In the genomic region with DNA sequence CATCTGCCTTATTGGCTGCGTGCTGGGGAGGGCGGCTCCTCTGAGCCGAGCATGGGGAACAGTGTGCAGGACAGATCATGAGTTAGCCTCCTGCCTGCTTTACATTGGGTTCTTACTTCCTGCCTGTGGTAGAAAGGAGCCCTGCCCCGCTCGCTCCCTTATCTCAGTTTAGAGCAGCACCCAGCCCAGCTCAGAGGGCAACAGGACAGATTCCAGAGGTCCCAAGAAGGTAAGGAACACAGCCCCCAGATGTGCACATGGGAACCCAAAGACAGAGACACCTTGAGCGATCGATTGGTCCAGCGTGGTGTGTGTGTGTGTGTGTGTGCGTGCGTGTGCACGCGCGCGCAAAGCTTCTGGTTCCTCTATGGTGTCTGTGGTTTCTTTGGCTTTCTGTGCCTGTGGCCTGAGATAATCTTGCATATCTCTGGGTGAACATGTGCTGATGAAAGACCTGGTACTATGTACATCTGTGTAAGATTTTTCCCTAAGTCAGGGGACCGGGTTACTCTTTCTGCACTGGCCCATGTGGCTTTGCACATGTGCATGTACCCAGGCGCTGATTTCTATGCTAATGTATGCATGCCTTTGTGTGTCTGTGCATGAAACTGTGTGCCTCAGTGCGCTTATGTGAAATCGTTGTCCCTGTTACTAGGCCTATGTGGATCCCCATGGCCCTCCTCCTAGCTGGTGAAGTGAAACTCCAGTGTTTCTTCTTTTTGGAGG, we compare ENCODE assay signal across 8 mouse cellular contexts. TPM values are rescaled to one million over a fixed set of nuclear protein-coding genes. Genes with fewer than 3 reads are reported as not detected.
A peak's percentile ranks its signal among the peaks of the same experiment; 100 is the strongest.
DNase-seq lines count a peak whose midpoint lies in the region; ATAC-seq and TF ChIP-seq lines count a peak whose summit lies in the region.

No protein-coding gene starts in this region.

- H3K4me2 ChIP-seq in embryonic facial prominence, embryonic 13.5 days, result no peak overlapping the region

- H3K27me3 ChIP-seq in embryonic facial prominence, embryonic 13.5 days, result no peaks in the 10 kb centered on the region
- peaks cover 7% of the 10 kb centered on the region; the same call in 1 of the 2 replicates for H3K27me3 ChIP-seq in limb, embryonic 10.5 days (ENCODE audit: low read depth, poor library complexity, severe bottlenecking)

- H3K4me1 ChIP-seq in embryonic facial prominence, embryonic 13.5 days, result peaks cover 19% of the 10 kb centered on the region
- H3K4me1 ChIP-seq in limb, embryonic 10.5 days, result peaks cover 14% of the 10 kb centered on the region

- WGBS in embryonic facial prominence, embryonic 13.5 days, result 78% methylated on average over 18 of the region's 18 CpGs
- WGBS in limb, embryonic 10.5 days, result 91% methylated on average over 18 of the region's 18 CpGs

- H3K36me3 ChIP-seq in embryonic facial prominence, embryonic 13.5 days, result no peaks in the 10 kb centered on the region
- H3K36me3 ChIP-seq in limb, embryonic 10.5 days, result no peaks in the 10 kb centered on the region

- H3K4me3 ChIP-seq in layer of hippocampus, adult 2 months, result no peak overlapping the region
- no peak overlapping the region for H3K4me3 ChIP-seq in embryonic facial prominence, embryonic 13.5 days
- no peak overlapping the region for H3K4me3 ChIP-seq in limb, embryonic 10.5 days
- no peak overlapping the region for H3K4me3 ChIP-seq in gastrocnemius, adult 2 months

- intact Hi-C loops in gastrocnemius, adult 2 months (cut with DNase I), result no loop called here

- no peak for TF ChIP-seq CTCF in layer of hippocampus, adult 2 months (conservative IDR thresholded peaks at IDR 0.05)
- no peak for TF ChIP-seq CTCF in gastrocnemius, adult 2 months (IDR thresholded peaks at IDR 0.05)

- ATAC-seq in embryonic facial prominence, embryonic 13.5 days (ENCODE audit: insufficient number of reproducible peaks, insufficient read depth, low FRiP score, low TSS enrichment, low read depth), result peak; percentile 39; the same call in 1 of the 2 replicates
- ATAC-seq in monocyte, adult 5-6 weeks (replicated peaks; ENCODE audit: insufficient number of reproducible peaks, low FRiP score, low TSS enrichment, poor library complexity, severe bottlenecking), result peak; percentile 72

- H3K27ac ChIP-seq in layer of hippocampus, adult 2 months, result peak overlapping the region; percentile 75
- H3K27ac ChIP-seq in embryonic facial prominence, embryonic 13.5 days, result peak overlapping the region; percentile 89
- peak overlapping the region; percentile 56 for H3K27ac ChIP-seq in limb, embryonic 10.5 days
- no peak overlapping the region for H3K27ac ChIP-seq in gastrocnemius, adult 2 months

- 0 out of 2 replicates have a peak overlapping the region, but pooled peaks have one; percentile 27 for H3K9ac ChIP-seq in embryonic facial prominence, embryonic 13.5 days

- DNase-seq in layer of hippocampus, adult 2 months (ENCODE audit: low spot score in 2 of 2), result no peak
- DNase-seq in layer of hippocampus, adult 9-11 months, result no peak
- DNase-seq in limb, embryonic 10.5 days (ENCODE audit: low spot score), result no peak
- no peak for DNase-seq in testis, postnatal 14 days (ENCODE audit: low spot score)
- DNase-seq in embryo, embryonic 9.5 days (ENCODE audit: extremely low spot score), result no peak
- DNase-seq in gastrocnemius, adult 2 months, result no peak

- H3K9me3 ChIP-seq in embryonic facial prominence, embryonic 13.5 days, result no peaks in the 10 kb centered on the region
- no peaks in the 10 kb centered on the region for H3K9me3 ChIP-seq in limb, embryonic 10.5 days (replicated peaks)

RNA-seq across cellular contexts. Expression of a gene that starts 3.6 kb away (rescaled TPM):
- total RNA-seq in layer of hippocampus, adult 2 months (2021), result 1 to 10 TPM in 1 of 2 experiments, under 1 TPM in 1; 0.61 to 1.1 TPM
- polyA plus RNA-seq in embryonic facial prominence, embryonic 13.5 days (2015; fragmentation: Nextera tagmentation; extraction: Ambion mirVana), result 0.59 and 0.97 TPM in 2 replicates
- 0.14 and 0.18 TPM in 2 replicates for polyA plus RNA-seq in limb, embryonic 10.5 days (2016; fragmentation: Nextera tagmentation; extraction: Ambion mirVana)
- 3.1 to 8.7 TPM (median 3.6 TPM) in 3 replicates for total RNA-seq in monocyte, adult 5-6 weeks (2017)
- total RNA-seq in gastrocnemius, adult 2 months (2021), result not detected

RNA-seq across cellular contexts. Expression of a gene that starts 21.8 kb away (rescaled TPM):
- 10 to 100 TPM; 15.9 to 19.2 TPM for total RNA-seq in layer of hippocampus, adult 2 months (2021)
- 21.7 and 22.7 TPM in 2 replicates for polyA plus RNA-seq in embryonic facial prominence, embryonic 13.5 days (2015; fragmentation: Nextera tagmentation; extraction: Ambion mirVana)
- 10.1 and 13.0 TPM in 2 replicates for polyA plus RNA-seq in limb, embryonic 10.5 days (2016; fragmentation: Nextera tagmentation; extraction: Ambion mirVana)
- total RNA-seq in monocyte, adult 5-6 weeks (2017), result 5.5 to 20.2 TPM (median 8.3 TPM) in 3 replicates
- 1 to 10 TPM; 2.4 to 4.5 TPM for total RNA-seq in gastrocnemius, adult 2 months (2021)

RNA-seq across cellular contexts. Expression of a gene that starts 24.4 kb away (rescaled TPM):
- 100 to 1,000 TPM; 176 to 185 TPM for total RNA-seq in layer of hippocampus, adult 2 months (2021)
- 83.3 and 91.2 TPM in 2 replicates for polyA plus RNA-seq in embryonic facial prominence, embryonic 13.5 days (2015; fragmentation: Nextera tagmentation; extraction: Ambion mirVana)
- 104 and 109 TPM in 2 replicates for polyA plus RNA-seq in limb, embryonic 10.5 days (2016; fragmentation: Nextera tagmentation; extraction: Ambion mirVana)
- total RNA-seq in monocyte, adult 5-6 weeks (2017), result 275 to 395 TPM (median 283 TPM) in 3 replicates
- 10 to 100 TPM; 68.8 to 71.2 TPM for total RNA-seq in gastrocnemius, adult 2 months (2021)

RNA-seq across cellular contexts. Expression of a gene that starts 31.8 kb away (rescaled TPM):
- total RNA-seq in layer of hippocampus, adult 2 months (2021), result 10 to 100 TPM; 60.1 to 63.2 TPM
- polyA plus RNA-seq in embryonic facial prominence, embryonic 13.5 days (2015; fragmentation: Nextera tagmentation; extraction: Ambion mirVana), result 164 and 187 TPM in 2 replicates
- polyA plus RNA-seq in limb, embryonic 10.5 days (2016; fragmentation: Nextera tagmentation; extraction: Ambion mirVana), result 121 and 145 TPM in 2 replicates
- total RNA-seq in monocyte, adult 5-6 weeks (2017), result 118 to 132 TPM (median 119 TPM) in 3 replicates
- total RNA-seq in gastrocnemius, adult 2 months (2021), result 10 to 100 TPM; 26.8 to 28.3 TPM
